Mouse (Mus musculus): ENCODE measurements around the gene 1500011B03Rik.

DNA sequence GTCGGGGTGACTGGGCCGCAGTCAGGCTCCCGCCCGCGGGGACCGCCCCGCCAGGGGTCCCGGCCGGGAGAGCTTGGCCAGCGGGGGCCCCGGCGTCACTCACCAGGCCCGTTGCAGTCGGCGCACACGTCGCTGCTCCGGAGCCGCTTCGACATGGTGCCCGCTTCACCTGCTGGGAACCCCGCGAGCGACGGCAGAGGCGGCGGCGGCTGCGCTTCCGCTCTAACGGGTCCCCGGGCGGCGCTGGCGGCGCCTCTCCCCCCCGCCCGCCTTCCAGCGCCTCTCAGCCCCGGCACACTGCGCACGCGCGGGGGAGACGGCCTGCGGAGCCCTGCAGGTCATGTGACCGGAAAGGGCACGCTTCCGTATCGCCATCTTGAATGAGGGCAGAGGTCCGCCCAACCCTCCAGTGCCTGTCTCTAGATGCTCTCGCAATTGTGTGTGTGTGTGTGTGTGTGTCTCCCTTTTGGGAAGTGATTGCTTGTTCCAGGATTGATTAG is 50.0 kb downstream of the 1500011B03Rik start:
- peak; percentile 52; the same call in 1 of the 2 replicates for TF ChIP-seq POLR2A (IDR thresholded peaks at IDR 0.05; ENCODE audit: low read depth, low read length)
- TF ChIP-seq CTCF (IDR thresholded peaks at IDR 0.05; ENCODE audit: extremely low read depth, insufficient read length, insufficient replicate concordance, low read depth, low read length) = no peak
